Mouse (Mus musculus): ENCODE measurements around the gene Smpdl3b. TPM values are rescaled to one million over a fixed set of nuclear protein-coding genes. Genes with fewer than 3 reads are reported as not detected.

The Smpdl3b gene
- total and polyA plus RNA-seq, 3 experiments, result 0.28 to 0.69 TPM; not detected in 1

DNA sequence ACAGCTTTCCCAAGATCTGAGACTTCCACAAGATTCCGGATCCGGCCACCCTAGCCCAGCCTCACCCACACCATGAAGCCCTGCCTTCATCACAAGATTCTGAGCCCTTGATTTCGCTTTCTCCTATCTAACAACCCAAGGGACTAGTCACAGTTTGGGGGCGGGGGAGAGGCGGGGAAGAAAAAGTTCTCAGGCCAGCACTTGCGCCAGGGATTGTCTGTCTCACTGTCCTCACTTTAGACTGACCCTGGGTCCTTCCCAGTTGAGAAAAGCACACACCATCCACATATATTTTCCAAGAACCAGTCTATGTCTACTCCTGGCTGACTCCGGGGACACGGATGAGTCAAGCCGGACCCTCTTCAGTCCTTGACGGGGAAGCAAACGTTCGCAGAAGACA is 25.4 kb downstream of the Smpdl3b start:
- H3K9ac ChIP-seq (ENCODE audit: control insufficient read depth, low read depth, low read length, poor library complexity, severe bottlenecking), result peak overlapping the region; percentile 59
- peaks cover 0 to 21% of the 10 kb centered on the region in 2 experiments for H3K4me1 ChIP-seq (ENCODE audit: control insufficient read depth in 1 of 2, insufficient read depth in 2 of 2, low read length in 2 of 2)
- no peaks in the 10 kb centered on the region for H3K9me3 ChIP-seq (replicated peaks; ENCODE audit: insufficient read depth, low read length)
- H3K36me3 ChIP-seq (ENCODE audit: control insufficient read depth in 1 of 2, insufficient read depth in 2 of 2, low read length in 2 of 2), result peaks cover 0 to 14% of the 10 kb centered on the region in 2 experiments; a peak in 2 of 4 replicates
- DNase-seq (ENCODE audit: low read depth, low spot score), result peak; percentile 42
- H3K79me2 ChIP-seq (ENCODE audit: control insufficient read depth, insufficient read depth, low read length, poor library complexity), result no peaks in the 10 kb centered on the region
- no peak overlapping the region for H3K27ac ChIP-seq (ENCODE audit: control insufficient read depth, low read depth, low read length)
- TF ChIP-seq USF1 (IDR thresholded peaks at IDR 0.05; ENCODE audit: low read depth, low read length), result no peak
- TF ChIP-seq TBP (IDR thresholded peaks at IDR 0.05; ENCODE audit: low read depth, low read length), result no peak
- TF ChIP-seq MAFK (IDR thresholded peaks at IDR 0.05; ENCODE audit: borderline replicate concordance, low read depth, low read length), result no peak
- TF ChIP-seq HCFC1 (IDR thresholded peaks at IDR 0.05; ENCODE audit: low read depth, low read length), result no peak
- H3K27me3 ChIP-seq (ENCODE audit: control insufficient read depth in 1 of 2, insufficient read depth in 2 of 2, low read length in 2 of 2), result no peaks in the 10 kb centered on the region
- H3K4me3 ChIP-seq (ENCODE audit: control insufficient read depth in 1 of 2, insufficient read depth in 1 of 2, low read depth in 2 of 2, low read length in 2 of 2), result peak overlapping the region; percentile 67 to 78

- DNase-seq (ENCODE audit: low read depth, low spot score), result peak; percentile 43
- TF ChIP-seq ELF1 (IDR thresholded peaks at IDR 0.05; ENCODE audit: low read depth, low read length), result no peak
- no peak for TF ChIP-seq MYC (IDR thresholded peaks at IDR 0.05; ENCODE audit: low read depth, low read length)
- TF ChIP-seq ZKSCAN1 (IDR thresholded peaks at IDR 0.05; ENCODE audit: low read depth, low read length), result no peak
- no peak for TF ChIP-seq ZNF384 (IDR thresholded peaks at IDR 0.05; ENCODE audit: low read depth, low read length)
- TF ChIP-seq ZMIZ1 (IDR thresholded peaks at IDR 0.05; ENCODE audit: low read depth, low read length), result no peak
- no peak for TF ChIP-seq CHD1 (IDR thresholded peaks at IDR 0.05; ENCODE audit: low read depth, low read length)
- no peak for TF ChIP-seq JUND (IDR thresholded peaks at IDR 0.05; ENCODE audit: low read depth, low read length)
- no peak for TF ChIP-seq TAL1 (IDR thresholded peaks at IDR 0.05; ENCODE audit: low read length)
- TF ChIP-seq POLR2AphosphoS5 (IDR thresholded peaks at IDR 0.05; ENCODE audit: borderline replicate concordance, low read depth, low read length), result no peak
- TF ChIP-seq BHLHE40 (IDR thresholded peaks at IDR 0.05; ENCODE audit: borderline replicate concordance, low read depth, low read length), result no peak
- TF ChIP-seq ZC3H11A (IDR thresholded peaks at IDR 0.05; ENCODE audit: low read depth, low read length), result no peak
- no peak for TF ChIP-seq NRF1 (IDR thresholded peaks at IDR 0.05; ENCODE audit: insufficient read depth, low read depth, low read length, poor library complexity, severe bottlenecking)
- TF ChIP-seq MYB (IDR thresholded peaks at IDR 0.05; ENCODE audit: low read depth, low read length), result no peak
- peaks cover 0 to 5% of the 10 kb centered on the region in 2 experiments; a peak in 2 of 4 replicates for H3K36me3 ChIP-seq (ENCODE audit: control insufficient read depth in 1 of 2, insufficient read depth in 2 of 2, low read length in 2 of 2)
- H3K4me1 ChIP-seq (ENCODE audit: control insufficient read depth in 1 of 2, insufficient read depth in 2 of 2, low read length in 2 of 2), result peaks cover 0 to 15% of the 10 kb centered on the region in 2 experiments; a peak in 2 of 4 replicates
- no peaks in the 10 kb centered on the region for H3K27me3 ChIP-seq (ENCODE audit: control insufficient read depth in 1 of 2, insufficient read depth in 2 of 2, low read length in 2 of 2)
- H3K9ac ChIP-seq (ENCODE audit: control insufficient read depth, low read depth, low read length, poor library complexity, severe bottlenecking), result no peak overlapping the region
- H3K4me3 ChIP-seq (ENCODE audit: control insufficient read depth in 1 of 2, insufficient read depth in 1 of 2, low read depth in 2 of 2, low read length in 2 of 2), result no peak overlapping the region
- no peak overlapping the region for H3K27ac ChIP-seq (ENCODE audit: control insufficient read depth, low read depth, low read length)
- H3K79me2 ChIP-seq (ENCODE audit: control insufficient read depth, insufficient read depth, low read length, poor library complexity), result no peaks in the 10 kb centered on the region
- H3K9me3 ChIP-seq (replicated peaks; ENCODE audit: insufficient read depth, low read length), result no peaks in the 10 kb centered on the region
Measured at GRCm38 (mm10) chr4:132728233-132728632, 28.8 kb downstream of the Smpdl3b start.

All from MEL (cell line).